Mouse (Mus musculus) colon, adult 2 months (tissue): ENCODE measurements around the gene Slc19a2. TPM values are rescaled to one million over a fixed set of nuclear protein-coding genes. Genes with fewer than 3 reads are reported as not detected.

Experiments
- polyA plus RNA-seq: library from polyadenylated mRNA; depleted of rRNA; stranded (reverse); fragments of >200 nt; gene quantifications from 2 replicates; pipeline ENCODE4 v1.2.3, GENCODE M21; 2012; rRNA removed

Gene Slc19a2
- polyA plus RNA-seq: 7.3 and 10.0 TPM in 2 replicates

GRCm38 (mm10) chr1:164248465-164249331 is at the start of gene Slc19a2:
TSS of gene Slc19a2 (plus strand) at chr1:164249046.

GRCm38 (mm10) chr1:164275455-164275954 is 26.7 kb downstream of the Slc19a2 start, which contains the start of gene Ccdc181:
TSS of gene Ccdc181 (plus strand) at chr1:164275585.

GRCm38 (mm10) chr1:164303821-164304220 is 55.0 kb downstream of the Slc19a2 start, which contains the start of gene Nme7:
TSS of gene Nme7 (plus strand) at chr1:164304121.

GRCm38 (mm10) chr1:164307124-164307751 is 58.4 kb downstream of the Slc19a2 start, which contains the start of gene Blzf1:
TSS of gene Blzf1 (minus strand) at chr1:164307489.

Other genes starting within 250 kb of the Slc19a2 start
- gene Sele, start 200.8 kb upstream of the Slc19a2 start, polyA plus RNA-seq: 0.05 TPM in 2 replicates
- 0.33 and 1.4 TPM in 2 replicates for gene Sell, start 187.1 kb upstream of the Slc19a2 start, polyA plus RNA-seq
- 0.65 and 3.2 TPM in 2 replicates for gene Selp, start 133.8 kb upstream of the Slc19a2 start, polyA plus RNA-seq
- gene F5, start 97.2 kb upstream of the Slc19a2 start, polyA plus RNA-seq: 0.13 and 0.21 TPM in 2 replicates
- 1.3 and 1.6 TPM in 2 replicates for gene Ccdc181, start 26.5 kb downstream of the Slc19a2 start, polyA plus RNA-seq
- 4.5 and 4.7 TPM in 2 replicates for gene Nme7, start 55.1 kb downstream of the Slc19a2 start, polyA plus RNA-seq
- gene Blzf1, start 58.4 kb downstream of the Slc19a2 start, polyA plus RNA-seq: 1.6 and 2.0 TPM in 2 replicates
- gene Atp1b1, start 209.3 kb downstream of the Slc19a2 start, polyA plus RNA-seq: 445 and 462 TPM in 2 replicates